Mouse (Mus musculus): Measurements from ENCODE around the gene Atp23.

DNA sequence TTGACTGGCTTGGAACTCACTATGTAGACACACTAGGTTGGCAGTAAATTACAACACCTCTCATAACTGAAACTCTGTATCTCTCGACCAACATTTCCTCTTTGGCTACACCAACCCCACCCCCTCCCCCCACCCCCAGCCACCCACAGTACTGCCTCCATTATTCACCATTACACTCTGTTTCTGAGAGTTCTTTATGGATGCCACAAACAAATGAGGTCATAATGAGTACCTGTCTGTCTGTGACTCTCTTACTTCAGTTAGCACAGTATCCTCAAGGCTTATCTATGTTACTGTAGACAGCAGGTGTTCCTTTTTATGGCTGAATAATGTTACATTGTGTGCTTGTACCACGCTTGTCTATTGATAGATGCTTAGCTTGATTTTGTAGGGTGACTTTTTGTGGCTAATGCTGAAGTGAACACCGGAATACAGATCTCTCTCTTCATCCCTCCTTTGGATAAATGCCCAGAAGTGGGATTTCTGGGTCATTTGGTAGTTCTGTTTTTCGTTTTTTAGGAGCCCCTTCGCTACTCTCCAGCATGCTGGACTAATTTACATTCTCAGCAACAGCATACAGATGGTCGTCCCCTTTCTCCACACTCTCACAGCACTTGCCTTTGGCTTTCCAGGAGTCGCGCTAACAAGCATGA is 73.1 kb downstream of the Atp23 start:
- TF ChIP-seq GATA1 (IDR thresholded peaks at IDR 0.05; ENCODE audit: low read length): no peak
- no peak for TF ChIP-seq TAL1 (IDR thresholded peaks at IDR 0.05; ENCODE audit: low read length)
